Mouse (Mus musculus) adrenal gland, adult (tissue): Measurements from ENCODE around the gene Manba.

Experiments
- DNase-seq, 2 experiments: peaks; one replicate each; pipeline ENCODE4 v3.0.0; 2022 to 2023; ENCODE audit warnings: low spot score in 1 of 2; ENCODE audit not compliant: inconsistent age in 2 of 2

Gene Manba

DNA sequence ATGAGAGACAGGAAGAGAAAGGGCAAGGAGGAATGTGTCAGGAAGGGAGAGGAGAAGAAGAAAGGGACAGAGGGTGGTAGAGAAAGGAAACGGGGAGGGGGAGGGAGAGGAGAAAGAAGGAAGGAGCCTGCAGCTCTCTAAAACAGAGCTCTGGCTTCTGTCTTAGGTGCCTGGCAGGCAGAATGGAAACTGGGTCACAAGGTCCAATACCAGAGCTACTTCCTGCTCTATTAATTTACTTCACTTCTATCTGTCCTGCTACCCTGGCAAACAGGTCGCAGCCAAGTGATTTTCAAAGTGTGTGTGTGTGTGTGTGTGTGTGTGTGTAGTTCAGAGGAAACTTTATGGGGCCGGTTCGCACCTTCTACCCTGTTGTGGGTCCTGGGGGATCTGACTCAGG, 93.8 kb downstream of the Manba start:
- no peak for DNase-seq

GRCm38 (mm10) chr3:135580439-135581275, 95.2 kb downstream of the Manba start:
- no peak for DNase-seq

DNA sequence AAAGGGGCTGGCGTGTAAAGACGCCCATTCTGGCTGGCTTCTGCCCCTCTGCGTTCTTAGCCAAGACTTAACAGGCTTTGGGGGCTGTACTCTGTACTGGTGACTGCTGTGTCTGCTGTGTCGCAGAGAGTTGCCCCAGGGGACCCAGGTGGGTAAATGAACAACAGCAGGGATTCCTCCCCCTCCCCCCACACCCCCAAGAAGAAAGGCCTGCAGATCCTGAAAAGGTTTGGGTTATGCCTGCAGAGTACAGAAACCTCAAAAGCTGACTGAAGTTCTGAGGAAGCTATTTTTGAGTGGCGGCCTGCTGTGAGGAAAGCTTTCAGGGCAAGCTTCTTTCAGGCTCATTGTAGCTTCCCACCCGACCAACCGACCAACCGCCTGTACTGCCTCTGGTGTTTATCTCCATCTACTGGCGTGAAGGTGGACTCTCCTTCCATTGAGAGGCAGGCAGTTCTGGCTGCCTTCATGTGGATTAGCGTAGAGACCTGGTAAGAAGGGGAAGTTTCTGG, 96.3 kb downstream of the Manba start:
- DNase-seq, result no peak

DNA sequence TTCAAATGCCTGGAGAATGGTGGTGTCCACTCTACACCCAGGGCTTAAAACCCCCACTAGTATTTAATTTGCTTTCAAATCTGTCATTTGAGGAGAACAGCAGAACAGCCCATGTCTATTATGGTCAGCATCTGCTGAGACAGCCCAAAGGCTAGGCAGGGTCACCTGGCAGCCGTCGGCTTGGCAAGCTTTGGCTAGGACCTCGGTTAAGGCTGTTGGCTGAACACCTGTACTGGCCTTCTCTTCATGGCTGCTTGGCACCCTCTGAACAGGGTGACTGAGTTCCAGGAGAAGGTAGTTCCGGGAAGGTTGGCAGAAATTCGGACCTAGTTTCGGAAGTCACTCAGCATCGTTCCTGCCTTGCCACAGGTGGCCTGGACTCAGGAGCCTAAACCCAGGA, 96.8 kb downstream of the Manba start:
- DNase-seq, result no peak

DNA sequence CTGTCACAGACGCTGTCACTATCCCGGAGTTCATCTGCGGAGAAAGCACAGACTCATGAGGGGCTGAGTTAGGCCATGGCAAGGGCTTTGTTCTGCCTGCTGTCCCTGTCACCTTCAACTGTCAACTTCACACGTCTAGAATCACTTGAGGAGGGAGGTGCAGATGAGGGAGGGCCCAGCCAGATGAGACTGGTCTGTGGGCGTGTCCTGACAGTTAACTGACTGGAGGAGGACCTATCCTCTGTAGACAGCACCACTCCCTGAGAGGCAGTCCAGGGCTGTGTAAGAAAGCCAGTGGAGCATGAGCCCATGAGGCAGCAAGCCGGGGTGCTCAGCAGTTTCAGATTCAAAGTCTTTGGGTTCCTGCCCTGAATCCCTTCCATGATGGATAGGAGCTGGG, 100.1 kb downstream of the Manba start:
- no peak for DNase-seq

DNA sequence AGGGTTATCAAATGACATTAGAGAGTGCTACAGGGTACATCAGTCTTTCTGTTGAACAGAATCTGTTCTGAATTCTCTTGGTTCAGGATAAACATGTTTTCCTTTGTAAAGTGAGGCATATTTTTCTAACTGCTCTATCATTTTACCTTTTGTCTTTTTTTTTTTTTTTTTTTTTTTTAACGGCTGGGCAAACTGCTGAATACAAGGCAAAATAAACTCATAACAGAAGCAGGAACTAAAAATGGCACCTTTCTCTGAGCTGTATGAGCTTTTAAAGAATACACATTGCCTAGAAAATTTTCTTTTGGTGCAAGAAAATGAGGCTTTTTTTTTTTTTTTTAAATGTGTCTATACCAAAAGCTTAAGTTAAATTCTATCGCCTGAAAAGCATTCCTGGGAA, 100.6 kb downstream of the Manba start:
- DNase-seq, result no peak

GRCm38 (mm10) chr3:135586471-135586880, 101.1 kb downstream of the Manba start:
- peak in 1 of 2 experiments; percentile 62 for DNase-seq

- peak in 1 of 2 experiments; percentile 72 for DNase-seq
Measured at GRCm38 (mm10) chr3:135590471-135590870, 105.1 kb downstream of the Manba start.

- no peak for DNase-seq
Measured at GRCm38 (mm10) chr3:135591376-135591775, 106.0 kb downstream of the Manba start.

DNA sequence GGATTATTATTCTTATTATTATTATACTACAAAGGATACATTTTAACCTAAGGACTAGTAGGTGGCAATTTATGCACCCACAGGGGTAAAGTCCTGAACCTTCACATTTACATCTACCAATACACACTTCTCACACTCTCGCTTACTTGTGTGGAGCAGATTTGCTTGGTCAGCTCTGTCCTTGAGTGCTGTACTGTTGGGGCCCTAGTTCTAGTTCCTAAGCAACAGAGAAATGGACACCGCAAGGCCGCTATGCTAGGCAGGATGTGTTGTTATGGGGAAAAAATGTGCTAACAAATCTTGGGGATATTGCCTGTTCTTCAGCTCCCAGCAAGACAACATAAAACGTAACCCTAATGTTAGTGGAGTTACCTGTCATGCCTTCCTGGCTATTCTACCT, 106.6 kb downstream of the Manba start:
- DNase-seq, result no peak

GRCm38 (mm10) chr3:135594238-135594917, 109.0 kb downstream of the Manba start:
- peak; percentile 38 to 61 for DNase-seq

- no peak for DNase-seq
Measured at GRCm38 (mm10) chr3:135597014-135597413, 111.6 kb downstream of the Manba start.

- no peak for DNase-seq
Measured at GRCm38 (mm10) chr3:135598355-135598754, 112.9 kb downstream of the Manba start.

GRCm38 (mm10) chr3:135602731-135603130, 117.3 kb downstream of the Manba start:
- no peak for DNase-seq

- no peak for DNase-seq
Measured at GRCm38 (mm10) chr3:135604626-135605417, 119.4 kb downstream of the Manba start.

GRCm38 (mm10) chr3:135605474-135605873, 120.1 kb downstream of the Manba start:
- DNase-seq, result peak in 1 of 2 experiments; percentile 74

DNA sequence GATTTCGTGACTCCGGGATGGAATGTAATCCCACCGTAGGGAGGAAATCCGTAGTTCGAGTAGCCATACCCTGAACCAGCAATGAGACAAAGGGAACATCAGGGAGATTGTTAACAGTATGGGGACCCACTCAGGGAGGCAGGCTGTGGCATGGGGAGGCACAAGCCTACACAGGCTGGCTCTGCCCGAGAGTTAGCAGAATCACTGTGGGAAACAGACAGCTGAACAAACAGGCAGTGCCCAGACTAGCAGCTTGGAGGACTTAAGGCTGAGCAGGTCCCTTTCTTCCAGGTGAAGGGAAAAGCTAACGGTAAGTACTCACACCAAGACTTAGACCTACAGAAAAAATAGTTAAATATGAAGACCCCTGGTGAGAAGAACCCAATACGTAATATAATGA, 121.2 kb downstream of the Manba start:
- no peak for DNase-seq

DNA sequence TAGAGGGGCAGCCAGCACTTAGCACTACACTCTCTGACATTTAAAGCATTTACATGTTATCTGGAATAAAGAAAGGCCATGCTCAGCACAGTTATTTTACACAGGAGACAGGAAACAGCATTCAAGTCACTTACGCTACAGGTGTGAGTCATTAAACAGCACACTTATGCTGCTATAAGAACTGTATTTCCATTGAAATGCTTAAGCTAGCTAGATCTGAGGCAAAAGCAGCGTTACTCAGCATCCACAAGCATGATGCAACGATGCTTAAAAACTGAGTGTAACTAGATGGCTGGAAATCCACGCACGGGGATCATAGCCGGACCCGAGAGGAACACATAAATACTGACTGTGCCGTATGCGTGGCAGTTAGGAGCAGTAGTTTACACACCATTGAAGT, 121.6 kb downstream of the Manba start:
- DNase-seq, result no peak

GRCm38 (mm10) chr3:135607660-135608473, 122.5 kb downstream of the Manba start:
- DNase-seq, result peak in 1 of 2 experiments; percentile 55

GRCm38 (mm10) chr3:135610221-135610620, 124.8 kb downstream of the Manba start:
- peak in 1 of 2 experiments; percentile 20 for DNase-seq
